Mouse (Mus musculus) ES-E14 (cell line): ENCODE results near the gene Zfp36.

ENCODE experiments used
- CHD2 ChIP-seq: IDR thresholded peaks from 2 replicates; pipeline ENCODE4 v1.6.1; 2014; ENCODE audit warnings: mild to moderate bottlenecking, low read depth, low read length, inconsistent platforms
- ZNF384 ChIP-seq: IDR thresholded peaks from 2 replicates; pipeline ENCODE4 v1.6.1; 2012; ENCODE audit warnings: low read depth, low read length, inconsistent platforms

GRCm38 (mm10) chr7:28390331-28390730, 10.3 kb upstream of the Zfp36 start:
- TF ChIP-seq CHD2 = no peak
- no peak for TF ChIP-seq ZNF384
